Mouse (Mus musculus) heart, embryonic 12.5 days (tissue): Measurements from ENCODE around the gene Arl3. TPM values are rescaled to one million over a fixed set of nuclear protein-coding genes. Genes with fewer than 3 reads are reported as not detected.

ENCODE experiments used
- ATAC-seq: fragments of 200-750 bp; cut with Nextera tagmentation; 2 replicates; pipeline ENCODE4 v1.8.0; 2017; ENCODE audit warnings: moderate TSS enrichment, moderate library complexity; ENCODE audit not compliant: insufficient number of reproducible peaks, low FRiP score
- H3K27ac ChIP-seq: fragments of 300-500 bp; sonication (generic); 2 replicates; pipeline ENCODE4 v1.5.1; 2016; ENCODE audit warnings: mild to moderate bottlenecking, moderate library complexity; ENCODE audit not compliant: poor library complexity, severe bottlenecking
- H3K27me3 ChIP-seq: fragments of 300-500 bp; sonication (generic); replicated peaks from 2 replicates; pipeline ENCODE4 v1.6.1; 2016; ENCODE audit warnings: mild to moderate bottlenecking, moderate library complexity
- H3K36me3 ChIP-seq: fragments of 300-500 bp; sonication (generic); 2 replicates; pipeline ENCODE4 v1.6.1; 2016; ENCODE audit warnings: mild to moderate bottlenecking, moderate library complexity
- H3K4me1 ChIP-seq: fragments of 300-500 bp; sonication (generic); replicated peaks from 2 replicates; pipeline ENCODE4 v1.6.1; 2016; ENCODE audit warnings: mild to moderate bottlenecking
- H3K4me2 ChIP-seq: fragments of 300-500 bp; sonication (generic); 2 replicates; pipeline ENCODE4 v1.6.1; 2016; ENCODE audit warnings: mild to moderate bottlenecking, moderate library complexity
- H3K4me3 ChIP-seq: fragments of 300-500 bp; sonication (generic); 2 replicates; pipeline ENCODE4 v1.5.1; 2016; ENCODE audit warnings: mild to moderate bottlenecking
- H3K9ac ChIP-seq: fragments of 300-500 bp; sonication (generic); 2 replicates; pipeline ENCODE4 v1.6.1; 2016; ENCODE audit warnings: mild to moderate bottlenecking, moderate library complexity
- H3K9me3 ChIP-seq: fragments of 300-500 bp; sonication (generic); replicated peaks from 2 replicates; pipeline ENCODE4 v1.6.1; 2016; ENCODE audit warnings: mild to moderate bottlenecking, moderate library complexity
- WGBS: fragments of 180-500 bp; shearing (Covaris S2); methylation state at CpG from one replicate; pipeline ENCODE4 v1.1.7; 2016; 5-methylcytosine and 5-hydroxymethylcytosine counted together
- polyA plus RNA-seq: library from polyadenylated mRNA; unstranded; fragments of >200 nt; fragmentation: Nextera tagmentation; extraction: Ambion mirVana; gene quantifications from 2 replicates; pipeline ENCODE4 v1.2.1, GENCODE M21; 2016

Arl3 gene
- 88.2 and 94.4 TPM in 2 replicates for polyA plus RNA-seq

DNA sequence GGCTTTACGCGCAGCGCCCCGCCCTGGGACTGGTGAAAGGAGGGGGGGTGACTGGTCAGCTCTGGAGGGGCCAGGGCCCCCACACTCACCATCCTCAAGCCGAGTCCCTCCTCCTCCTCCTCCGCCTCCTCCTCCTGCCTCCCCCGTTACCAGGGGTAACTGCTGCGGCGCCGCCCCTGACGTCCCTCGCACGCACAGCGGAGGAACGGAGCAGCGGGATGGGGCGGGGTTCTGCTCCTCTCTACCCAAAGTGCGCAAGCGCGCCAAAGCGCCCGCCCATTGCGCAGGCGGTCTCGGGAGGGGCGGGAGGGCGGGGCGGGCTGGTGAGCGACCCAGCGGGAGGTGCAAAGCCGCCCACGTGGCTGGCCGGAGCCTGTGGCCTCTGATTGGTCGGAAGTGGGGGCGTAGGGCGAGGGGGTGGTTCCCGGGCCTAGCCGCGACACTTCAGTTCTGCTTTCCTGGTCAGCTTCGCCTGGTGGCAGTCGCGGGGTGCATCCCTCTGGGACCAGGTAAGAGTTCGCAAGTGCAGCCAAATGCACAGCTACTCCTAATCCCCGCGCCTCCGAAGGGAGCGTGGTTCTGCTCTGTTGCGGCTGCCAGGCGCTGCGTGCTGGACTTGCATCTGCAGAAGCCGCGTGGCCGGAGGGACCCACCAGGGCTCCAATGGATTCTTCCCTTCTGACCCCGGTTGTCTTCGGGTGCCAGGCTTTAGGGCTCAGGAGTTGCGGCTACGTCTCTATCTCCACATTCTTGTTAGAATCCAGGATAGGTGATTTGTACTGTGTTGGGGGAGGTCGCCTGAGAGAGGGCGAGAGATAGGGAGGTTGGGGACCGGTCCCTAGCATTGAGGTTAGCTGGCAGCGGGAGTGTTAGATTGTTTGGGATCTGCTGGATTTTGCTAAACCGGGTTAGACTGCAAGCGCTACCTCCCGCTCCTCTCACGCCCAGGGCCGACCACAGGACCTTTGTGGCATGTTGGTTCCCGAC lies at the start of gene Arl3, which contains the start of gene Sfxn2:
Arl3 (minus strand) TSS at position 248 of the 987 bp plus-strand sequence.
Sfxn2 (plus strand) TSS at position 415 of the 987 bp plus-strand sequence.
- peak within 1 kb of the TSS; percentile 73 for H3K27ac ChIP-seq
- H3K9ac ChIP-seq = peak within 1 kb of the TSS; percentile 83
- peak; percentile 99 for ATAC-seq
- H3K9me3 ChIP-seq = no peaks in the 10 kb centered on the region
- no peaks in the 10 kb centered on the region for H3K27me3 ChIP-seq
- under 1% methylated on average over 66 of the region's 67 CpGs for WGBS
- H3K4me3 ChIP-seq = peak within 1 kb of the TSS; percentile 87
- no peaks in the 10 kb centered on the region; the same call in 1 of the 2 replicates for H3K36me3 ChIP-seq
- peaks cover 20% of the 10 kb centered on the region for H3K4me1 ChIP-seq
- peak within 1 kb of the TSS; percentile 96 for H3K4me2 ChIP-seq

DNA sequence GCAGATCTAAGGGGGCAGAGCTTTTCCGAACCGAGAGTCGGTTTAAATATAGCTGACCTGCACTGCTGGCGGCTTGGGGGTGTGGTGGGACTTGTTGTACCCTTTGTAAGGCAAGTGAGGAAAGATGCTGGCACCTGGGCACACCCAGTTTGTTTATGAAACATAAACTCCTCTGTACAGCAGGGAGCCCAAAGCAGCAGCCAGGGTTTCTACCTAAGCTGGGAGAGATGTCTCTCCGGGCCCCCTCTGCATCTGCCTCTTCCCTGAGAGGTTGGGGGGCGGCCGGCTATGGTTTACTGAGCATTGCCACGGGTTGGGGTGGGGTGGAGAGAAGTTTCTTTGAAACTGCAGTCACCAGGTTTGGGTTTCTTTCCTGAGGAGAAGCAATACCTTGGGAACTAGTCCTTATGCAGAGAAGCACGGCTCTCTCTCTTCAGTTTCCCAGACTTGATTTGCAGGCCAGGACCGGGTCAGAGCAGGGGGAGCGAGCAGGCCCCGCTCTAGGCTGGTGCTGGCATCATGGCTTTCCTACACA lies 49.7 kb upstream of the Arl3 start:
- 22% methylated on average over 12 of the region's 12 CpGs for WGBS
- no peak for ATAC-seq
- peak overlapping the region; percentile 59 for H3K4me3 ChIP-seq
- no peaks in the 10 kb centered on the region for H3K9me3 ChIP-seq
- H3K36me3 ChIP-seq = peaks cover 14% of the 10 kb centered on the region
- peak overlapping the region; percentile 84 for H3K9ac ChIP-seq
- peak overlapping the region; percentile 98 for H3K27ac ChIP-seq
- peaks cover 91% of the 10 kb centered on the region for H3K4me1 ChIP-seq
- peak overlapping the region; percentile 86 for H3K4me2 ChIP-seq
- no peaks in the 10 kb centered on the region for H3K27me3 ChIP-seq

DNA sequence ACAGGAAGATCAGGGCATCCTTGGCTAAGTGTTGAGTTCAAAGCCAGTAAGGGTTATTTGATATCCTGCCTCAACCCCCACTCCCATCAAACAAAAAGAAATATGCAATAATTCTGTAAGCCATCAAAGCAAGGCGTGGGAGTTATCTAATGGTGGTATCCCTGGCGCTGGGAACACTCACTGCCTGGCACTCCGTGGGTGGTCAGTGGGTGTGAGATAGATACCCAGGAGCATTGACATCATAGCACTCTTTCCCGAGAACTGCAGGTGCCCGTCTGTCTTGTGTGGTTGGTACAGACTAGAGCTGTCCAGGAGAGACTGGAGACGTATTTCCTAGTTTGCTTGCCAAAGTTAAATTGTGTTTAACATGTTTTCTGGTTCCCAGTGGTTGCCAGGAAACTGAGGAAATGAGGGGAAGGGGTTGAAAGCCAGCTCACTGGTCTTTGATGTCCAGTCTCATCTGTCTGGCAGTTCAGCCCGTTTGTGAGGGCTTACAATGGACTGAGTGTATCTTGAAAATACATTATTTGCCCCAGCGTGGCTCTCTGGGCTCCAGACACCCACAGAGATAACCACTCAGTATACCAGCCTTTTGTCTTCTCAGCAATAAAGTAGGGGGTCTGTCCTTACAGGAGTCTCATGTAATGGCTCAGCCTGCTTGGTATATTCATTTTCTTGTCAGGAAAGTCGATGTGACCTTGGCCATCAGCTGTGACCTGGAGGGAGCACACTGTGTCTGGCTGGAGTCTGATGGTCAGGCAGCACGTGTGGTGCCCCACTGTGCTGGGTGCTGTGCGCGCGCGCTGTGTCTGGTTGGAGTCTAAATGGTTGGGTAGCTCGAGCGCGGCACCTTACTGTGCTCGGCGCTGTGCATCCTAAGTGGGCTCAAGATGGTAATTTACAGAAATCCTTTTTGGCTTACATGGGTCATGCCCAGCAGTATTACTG lies 48.5 kb upstream of the Arl3 start:
- Histone ChIP-seq H3K36me3 (peaks cover 14% of the 10 kb centered on the region), H3K4me3 (no peak overlapping the region), H3K27ac (peak overlapping the region; percentile 98; the same call in 1 of the 2 replicates), H3K27me3 (no peaks in the 10 kb centered on the region), H3K4me1 (peaks cover 94% of the 10 kb centered on the region), H3K9me3 (no peaks in the 10 kb centered on the region), H3K4me2 (peak overlapping the region; percentile 86; the same call in 1 of the 2 replicates), H3K9ac (peak overlapping the region; percentile 5; the same call in 1 of the 2 replicates)
- 65% methylated on average over 19 of the region's 19 CpGs for WGBS
- ATAC-seq = no peak

DNA sequence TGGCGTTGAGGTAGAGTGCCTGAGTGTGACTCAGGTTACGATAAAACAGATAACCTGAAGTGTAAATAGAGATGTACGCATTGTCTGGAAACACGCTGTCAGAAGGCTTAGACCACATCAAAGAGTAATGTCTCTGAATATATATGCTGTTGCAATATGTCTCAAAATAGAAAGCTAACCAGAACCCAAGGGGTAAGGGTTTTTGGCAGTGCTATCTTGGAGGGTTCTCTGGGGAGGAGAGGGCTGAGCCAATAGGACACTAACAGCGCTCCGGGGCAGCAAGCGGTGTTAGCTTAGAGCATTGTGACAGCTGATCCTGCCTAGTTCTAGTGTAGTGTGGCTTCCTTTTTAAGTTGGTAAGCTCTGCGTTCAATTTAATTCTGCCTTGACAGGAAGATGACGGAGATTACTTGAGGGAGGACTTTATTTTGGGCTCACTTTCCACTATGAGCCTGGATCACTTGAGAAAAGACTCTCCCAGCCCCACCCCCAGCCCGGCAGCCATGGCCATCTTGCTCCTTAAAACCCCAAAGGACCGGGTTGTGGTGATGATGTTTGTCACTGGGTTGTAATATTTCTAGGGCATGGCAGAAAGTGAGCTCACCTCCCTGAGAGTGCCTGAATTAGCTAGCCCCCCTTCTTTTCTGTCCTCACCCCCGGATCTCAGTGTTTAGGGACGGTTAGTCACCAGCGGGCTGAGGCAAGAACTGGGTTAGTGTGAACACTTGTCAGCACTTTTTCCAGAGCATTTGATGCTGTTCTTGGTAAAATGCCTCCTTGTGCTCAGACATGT lies 47.2 kb upstream of the Arl3 start:
- no peak overlapping the region for H3K4me3 ChIP-seq
- WGBS = 45% methylated on average over 14 of the region's 14 CpGs
- ATAC-seq = no peak
- peaks cover 97% of the 10 kb centered on the region for H3K4me1 ChIP-seq
- peak overlapping the region; percentile 20; the same call in 1 of the 2 replicates for H3K4me2 ChIP-seq
- peak overlapping the region; percentile 50; the same call in 1 of the 2 replicates for H3K9ac ChIP-seq
- H3K27ac ChIP-seq = peak overlapping the region; percentile 63
- no peaks in the 10 kb centered on the region for H3K27me3 ChIP-seq
- no peaks in the 10 kb centered on the region for H3K9me3 ChIP-seq
- peaks cover 4% of the 10 kb centered on the region for H3K36me3 ChIP-seq

DNA sequence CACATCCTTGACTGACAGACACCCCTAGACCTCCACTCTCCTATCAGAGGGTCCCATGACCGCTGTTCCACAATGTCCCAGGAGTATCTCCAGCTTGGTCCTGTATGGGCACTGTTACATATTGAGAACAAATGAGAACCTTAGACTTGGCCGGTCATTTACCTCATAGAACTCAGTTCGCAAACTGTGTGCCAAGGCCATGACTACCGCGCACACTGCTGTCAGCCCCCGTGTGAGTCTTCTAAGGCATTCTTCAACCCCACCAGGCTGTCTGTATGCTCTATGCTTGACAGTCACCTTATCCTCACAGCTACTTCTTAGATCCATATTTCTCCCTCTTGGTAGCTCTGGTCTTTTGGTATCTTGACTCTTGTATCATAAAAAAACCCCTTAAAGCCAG lies 46.5 kb upstream of the Arl3 start:
- no peak overlapping the region for H3K4me3 ChIP-seq
- no peak for ATAC-seq
- H3K27me3 ChIP-seq = no peaks in the 10 kb centered on the region
- no peaks in the 10 kb centered on the region for H3K9me3 ChIP-seq
- H3K4me1 ChIP-seq = peaks cover 97% of the 10 kb centered on the region
- peak overlapping the region; percentile 38; the same call in 1 of the 2 replicates for H3K9ac ChIP-seq
- 76% methylated on average over 6 of the region's 6 CpGs for WGBS
- peak overlapping the region; percentile 39; the same call in 1 of the 2 replicates for H3K4me2 ChIP-seq
- peak overlapping the region; percentile 63 for H3K27ac ChIP-seq
- peaks cover 4% of the 10 kb centered on the region; the same call in 1 of the 2 replicates for H3K36me3 ChIP-seq

DNA sequence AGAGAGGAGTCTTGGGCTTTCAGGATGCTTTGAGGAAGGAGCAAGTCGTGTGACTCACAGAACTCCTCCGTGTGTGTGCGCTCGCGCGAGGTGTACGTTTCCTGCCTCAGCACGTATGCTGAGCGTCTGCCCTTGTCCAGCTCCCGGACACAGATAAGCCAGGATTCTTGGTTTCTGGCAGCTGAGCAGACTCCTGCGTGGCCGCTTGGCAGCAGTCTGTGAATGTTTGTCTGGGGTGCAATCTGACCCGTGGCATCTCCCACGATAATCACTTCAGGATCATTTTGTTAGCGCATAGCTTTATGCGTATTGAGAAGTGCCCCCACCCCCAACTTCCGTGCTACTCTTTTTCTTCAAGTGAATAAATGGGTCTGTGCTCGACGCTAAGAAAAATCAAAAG lies 46.0 kb upstream of the Arl3 start:
- ATAC-seq = peak; percentile 23; the same call in 1 of the 2 replicates
- WGBS = 21% methylated on average over 19 of the region's 19 CpGs
- H3K4me2 ChIP-seq = peak overlapping the region; percentile 39

DNA sequence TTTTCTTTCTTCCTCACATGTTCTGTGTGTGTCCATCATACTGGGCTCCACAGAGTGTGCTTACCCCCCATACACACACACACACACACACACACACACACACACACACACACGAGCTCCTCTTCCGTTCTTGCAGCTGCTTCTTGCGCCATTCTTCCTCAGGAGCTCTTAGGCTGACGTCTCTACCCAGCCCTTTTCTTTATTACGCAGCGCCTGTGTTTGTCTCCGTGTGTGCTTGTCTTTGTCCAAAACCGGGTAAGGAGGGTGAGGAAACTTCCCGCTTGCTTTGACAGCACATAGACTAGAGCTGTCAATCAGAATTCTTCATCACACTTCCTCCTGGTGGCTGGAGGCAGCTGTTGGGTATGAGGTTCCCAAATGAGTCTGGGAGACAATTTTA lies 45.3 kb upstream of the Arl3 start:
- H3K4me3 ChIP-seq = no peak overlapping the region
- no peaks in the 10 kb centered on the region for H3K27me3 ChIP-seq
- WGBS = 63% methylated on average over 9 of the region's 9 CpGs
- no peak overlapping the region for H3K4me2 ChIP-seq
- H3K27ac ChIP-seq = peak overlapping the region; percentile 63
- H3K9me3 ChIP-seq = no peaks in the 10 kb centered on the region
- peaks cover 14% of the 10 kb centered on the region for H3K36me3 ChIP-seq
- ATAC-seq = no peak
- H3K9ac ChIP-seq = 0 out of 2 replicates have a peak overlapping the region, but pooled peaks have one; percentile 4
- H3K4me1 ChIP-seq = peaks cover 96% of the 10 kb centered on the region

More for the DNA sequence above, 46.0 kb upstream of the Arl3 start:
- Histone ChIP-seq H3K4me3 (no peak overlapping the region), H3K9ac (peak overlapping the region; percentile 38; the same call in 1 of the 2 replicates), H3K4me1 (peaks cover 96% of the 10 kb centered on the region), H3K36me3 (peaks cover 8% of the 10 kb centered on the region; the same call in 1 of the 2 replicates), H3K9me3 (no peaks in the 10 kb centered on the region), H3K27ac (peak overlapping the region; percentile 63), H3K27me3 (no peaks in the 10 kb centered on the region)

DNA sequence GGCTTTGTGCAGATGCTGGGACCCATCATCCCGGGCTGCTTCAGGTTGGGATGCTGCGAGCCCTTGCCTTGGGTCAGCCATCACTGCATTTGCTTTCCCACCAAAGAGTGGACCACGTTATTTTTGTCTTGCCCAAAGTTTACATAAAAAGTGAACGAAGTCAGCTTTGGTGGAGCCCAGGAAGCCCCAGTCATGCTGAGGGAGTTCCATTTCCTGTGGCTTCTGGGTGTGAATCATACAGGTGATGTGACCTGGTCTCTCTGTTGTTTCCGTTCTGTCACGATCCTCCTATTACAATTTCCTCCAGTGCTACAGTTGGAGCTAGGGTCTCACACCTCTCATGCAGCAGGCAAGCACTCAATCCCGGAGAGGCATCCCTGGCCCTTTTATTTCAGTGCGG lies 44.4 kb upstream of the Arl3 start:
- ATAC-seq = no peak
- WGBS = 72% methylated on average over 8 of the region's 8 CpGs
- Histone ChIP-seq H3K9me3 (no peaks in the 10 kb centered on the region), H3K36me3 (peaks cover 18% of the 10 kb centered on the region), H3K27me3 (no peaks in the 10 kb centered on the region), H3K4me3 (no peak overlapping the region), H3K27ac (no peak overlapping the region), H3K4me2 (no peak overlapping the region), H3K9ac (no peak overlapping the region), H3K4me1 (peaks cover 94% of the 10 kb centered on the region)

DNA sequence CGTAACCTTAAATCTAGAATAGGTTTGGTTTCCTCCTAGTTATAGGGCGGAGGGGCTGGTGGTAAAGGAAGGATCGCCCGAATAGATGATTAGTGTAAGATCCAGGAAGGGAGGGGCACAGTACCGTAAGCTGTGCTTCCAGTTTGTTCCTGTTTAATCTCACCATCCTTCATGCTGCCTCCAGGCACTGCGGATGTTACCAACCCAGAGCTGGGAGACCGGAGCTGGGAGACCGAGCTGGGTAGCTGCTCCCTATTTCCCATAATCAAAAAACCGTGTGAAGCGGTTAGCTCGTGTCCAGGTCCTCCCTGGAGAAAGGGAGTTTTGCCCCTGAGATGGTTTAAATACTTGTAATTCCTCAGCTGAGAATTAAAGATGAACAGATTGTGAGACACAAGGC lies 43.4 kb upstream of the Arl3 start:
- no peaks in the 10 kb centered on the region for H3K9me3 ChIP-seq
- H3K4me1 ChIP-seq = peaks cover 87% of the 10 kb centered on the region
- H3K36me3 ChIP-seq = peaks cover 18% of the 10 kb centered on the region
- H3K4me2 ChIP-seq = no peak overlapping the region
- ATAC-seq = no peak
- H3K27ac ChIP-seq = no peak overlapping the region
- no peak overlapping the region for H3K4me3 ChIP-seq
- no peaks in the 10 kb centered on the region for H3K27me3 ChIP-seq
- H3K9ac ChIP-seq = peak overlapping the region; percentile 19; the same call in 1 of the 2 replicates
- 49% methylated on average over 11 of the region's 11 CpGs for WGBS

DNA sequence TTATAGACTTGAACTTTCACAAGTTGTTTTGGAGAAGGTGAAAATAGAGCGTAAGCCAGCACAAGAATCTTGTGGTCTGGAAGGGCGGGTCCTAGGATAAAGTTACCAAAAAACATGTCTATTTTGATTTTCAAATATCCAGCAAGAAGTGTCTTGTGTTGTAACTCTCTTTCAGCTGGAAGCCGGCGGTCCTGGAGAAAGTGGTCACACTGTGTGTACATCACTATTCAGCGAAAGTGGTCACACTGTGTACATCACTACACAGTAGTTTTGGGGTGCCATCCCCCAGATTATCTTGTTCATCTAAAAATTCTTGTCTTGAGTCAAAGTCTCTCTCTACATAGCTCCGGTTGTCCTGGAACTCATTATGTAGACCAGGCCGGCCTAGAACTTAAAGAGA lies 35.2 kb upstream of the Arl3 start:
- H3K36me3 ChIP-seq = peaks cover 37% of the 10 kb centered on the region
- no peak overlapping the region for H3K4me2 ChIP-seq
- 97% methylated on average over 7 of the region's 7 CpGs for WGBS
- H3K27me3 ChIP-seq = no peaks in the 10 kb centered on the region
- no peak overlapping the region for H3K9ac ChIP-seq
- peaks cover 32% of the 10 kb centered on the region for H3K4me1 ChIP-seq
- no peak overlapping the region for H3K27ac ChIP-seq
- H3K9me3 ChIP-seq = no peaks in the 10 kb centered on the region
- no peak overlapping the region for H3K4me3 ChIP-seq
- no peak for ATAC-seq
